Mouse (Mus musculus) liver, embryonic 16.5 days (tissue): ENCODE measurements at regions not wholly inside any gene's neighbourhood (a gene's known extent, or its start where the extent isn't known, plus 50 kb on each side); places are given as distances from the start of the nearest gene placed in this dataset.

Source experiments
- ATAC-seq: fragments of 200-750 bp; cut with Nextera tagmentation; 2 replicates; pipeline ENCODE4 v1.8.0; 2017; ENCODE audit warnings: low read depth, mild to moderate bottlenecking, moderate number of reproducible peaks, moderate library complexity
- H3K27ac ChIP-seq: fragments of 300-500 bp; sonication (generic); 2 replicates; pipeline ENCODE4 v1.5.1; 2014; ENCODE audit warnings: mild to moderate bottlenecking, low read length
- H3K27me3 ChIP-seq: fragments of 300-500 bp; sonication (generic); 2 replicates; pipeline ENCODE4 v1.6.1; 2014; ENCODE audit warnings: low read depth, low read length, mixed read lengths; ENCODE audit not compliant: control insufficient read depth, insufficient read depth
- H3K36me3 ChIP-seq: fragments of 300-500 bp; sonication (generic); 2 replicates; pipeline ENCODE4 v1.6.1; 2014; ENCODE audit warnings: mild to moderate bottlenecking; ENCODE audit not compliant: control insufficient read depth, insufficient read depth
- H3K4me1 ChIP-seq: fragments of 300-500 bp; sonication (generic); 2 replicates; pipeline ENCODE4 v1.6.1; 2014; ENCODE audit warnings: low read depth, low read length, mixed read lengths; ENCODE audit not compliant: control insufficient read depth
- H3K4me2 ChIP-seq: fragments of 300-500 bp; sonication (generic); 2 replicates; pipeline ENCODE4 v1.6.1; 2014; ENCODE audit warnings: low read depth, low read length, mixed read lengths
- H3K4me3 ChIP-seq: fragments of 300-500 bp; sonication (generic); 2 replicates; pipeline ENCODE4 v1.5.1; 2014; ENCODE audit warnings: low read depth, mild to moderate bottlenecking, low read length
- H3K9ac ChIP-seq: fragments of 300-500 bp; sonication (generic); 2 replicates; pipeline ENCODE4 v1.6.1; 2014; ENCODE audit warnings: low read depth, low read length
- H3K9me3 ChIP-seq: fragments of 300-500 bp; sonication (generic); replicated peaks from 2 replicates; pipeline ENCODE4 v1.6.1; 2016; ENCODE audit warnings: low read length; ENCODE audit not compliant: control insufficient read depth
- WGBS: fragments of 180-500 bp; shearing (Covaris S2); extraction: QIAGEN DNeasy Blood & Tissue Kit; methylation state at CpG from one replicate; pipeline ENCODE4 v1.1.7; 2014; ENCODE audit not compliant: insufficient replicate concordance; 5-methylcytosine and 5-hydroxymethylcytosine counted together

- Histone ChIP-seq H3K27me3 (no peaks in the 10 kb centered on the region), H3K9ac (no peak overlapping the region), H3K36me3 (no peaks in the 10 kb centered on the region), H3K9me3 (no peaks in the 10 kb centered on the region), H3K4me1 (no peaks in the 10 kb centered on the region), H3K4me3 (no peak overlapping the region), H3K4me2 (no peak overlapping the region), H3K27ac (no peak overlapping the region)
- 67% methylated on average over 7 of the region's 7 CpGs for WGBS
- ATAC-seq: no peak
Measured at GRCm38 (mm10) chr8:35112591-35113265, 652.9 kb upstream of the Gm19410 start.

GRCm38 (mm10) chr8:35114031-35114430 is 651.6 kb upstream of the Gm19410 start:
- Histone ChIP-seq H3K4me2 (no peak overlapping the region), H3K36me3 (no peaks in the 10 kb centered on the region), H3K9ac (no peak overlapping the region), H3K27me3 (no peaks in the 10 kb centered on the region), H3K27ac (no peak overlapping the region), H3K4me3 (no peak overlapping the region), H3K4me1 (no peaks in the 10 kb centered on the region), H3K9me3 (no peaks in the 10 kb centered on the region)
- ATAC-seq: no peak
- WGBS: 48% methylated on average over 10 of the region's 10 CpGs

DNA sequence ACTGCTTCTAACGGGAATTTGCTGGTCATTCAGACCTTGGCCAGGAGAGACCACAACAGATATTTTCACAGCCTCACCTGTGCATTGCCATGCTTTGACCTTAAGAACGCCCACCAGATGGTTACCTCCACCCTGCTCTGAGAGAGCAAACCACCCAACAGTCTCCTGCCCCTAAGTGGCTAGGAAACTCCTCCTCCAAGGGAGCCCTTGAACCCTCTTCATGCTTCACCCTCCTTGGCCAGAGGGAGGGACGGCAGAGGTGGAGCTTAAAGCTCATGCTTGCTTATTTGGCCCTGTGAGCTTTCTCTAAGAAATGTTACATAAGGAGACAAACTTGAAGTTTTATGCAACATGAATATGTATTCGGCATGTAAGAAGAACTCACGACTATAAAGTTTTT is 645.0 kb upstream of the Gm19410 start:
- no peak overlapping the region for H3K4me2 ChIP-seq
- ATAC-seq: no peak
- 61% methylated on average over 5 of the region's 5 CpGs for WGBS
- no peaks in the 10 kb centered on the region for H3K36me3 ChIP-seq
- H3K9ac ChIP-seq: no peak overlapping the region
- H3K4me1 ChIP-seq: no peaks in the 10 kb centered on the region
- no peaks in the 10 kb centered on the region for H3K9me3 ChIP-seq
- H3K4me3 ChIP-seq: no peak overlapping the region
- no peak overlapping the region for H3K27ac ChIP-seq
- H3K27me3 ChIP-seq: no peaks in the 10 kb centered on the region

DNA sequence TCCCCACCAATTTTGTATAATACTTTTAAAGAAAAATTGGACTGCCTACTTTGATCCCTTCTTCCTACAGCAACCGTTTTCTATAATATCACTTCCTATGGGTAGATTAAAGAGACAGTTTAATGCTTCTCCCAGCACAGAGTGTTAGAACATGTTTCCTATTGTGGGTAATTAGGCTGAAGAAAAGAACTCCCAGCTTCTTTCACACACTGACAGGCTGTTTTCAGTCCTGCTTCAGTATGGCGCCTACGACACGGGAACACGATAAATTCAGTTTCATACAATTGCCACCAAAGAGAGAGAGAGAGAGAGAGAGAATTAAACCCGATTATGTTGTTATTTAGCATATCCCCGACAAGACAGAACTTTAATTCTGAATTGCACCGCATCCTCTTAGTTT is 644.5 kb upstream of the Gm19410 start:
- H3K4me3 ChIP-seq: no peak overlapping the region
- ATAC-seq: no peak
- H3K4me1 ChIP-seq: no peaks in the 10 kb centered on the region
- no peak overlapping the region for H3K4me2 ChIP-seq
- H3K36me3 ChIP-seq: no peaks in the 10 kb centered on the region
- 80% methylated on average over 8 of the region's 8 CpGs for WGBS
- H3K9ac ChIP-seq: no peak overlapping the region
- no peaks in the 10 kb centered on the region for H3K27me3 ChIP-seq
- no peaks in the 10 kb centered on the region for H3K9me3 ChIP-seq
- no peak overlapping the region for H3K27ac ChIP-seq

DNA sequence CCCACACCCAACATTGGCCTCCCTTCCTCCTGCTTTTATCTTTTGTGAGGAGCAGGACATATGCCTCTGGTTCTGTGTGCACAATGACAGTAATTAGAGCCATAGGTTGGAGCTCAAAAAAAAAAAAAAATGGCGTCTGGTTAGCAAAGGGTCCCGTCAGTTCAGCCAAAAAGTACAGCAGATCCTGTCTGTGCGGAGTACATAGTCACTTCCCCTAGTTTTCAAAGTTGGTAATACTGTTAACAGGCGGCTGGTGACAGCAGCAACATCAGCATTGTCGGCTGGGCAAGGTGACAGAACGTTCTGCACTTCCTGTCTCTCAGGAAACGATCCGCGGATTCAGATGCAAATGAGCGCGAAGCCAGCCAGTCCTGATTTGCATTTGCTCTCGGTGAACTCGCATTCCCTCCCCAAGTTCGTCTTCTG is 642.4 kb upstream of the Gm19410 start:
- H3K4me2 ChIP-seq: peak overlapping the region; percentile 28
- no peaks in the 10 kb centered on the region for H3K27me3 ChIP-seq
- H3K36me3 ChIP-seq: no peaks in the 10 kb centered on the region
- 2% methylated on average over 14 of the region's 14 CpGs for WGBS
- no peak overlapping the region for H3K27ac ChIP-seq
- no peaks in the 10 kb centered on the region for H3K4me1 ChIP-seq
- H3K9me3 ChIP-seq: no peaks in the 10 kb centered on the region
- H3K9ac ChIP-seq: no peak overlapping the region
- H3K4me3 ChIP-seq: peak overlapping the region; percentile 8; the same call in 1 of the 2 replicates
- ATAC-seq: no peak

DNA sequence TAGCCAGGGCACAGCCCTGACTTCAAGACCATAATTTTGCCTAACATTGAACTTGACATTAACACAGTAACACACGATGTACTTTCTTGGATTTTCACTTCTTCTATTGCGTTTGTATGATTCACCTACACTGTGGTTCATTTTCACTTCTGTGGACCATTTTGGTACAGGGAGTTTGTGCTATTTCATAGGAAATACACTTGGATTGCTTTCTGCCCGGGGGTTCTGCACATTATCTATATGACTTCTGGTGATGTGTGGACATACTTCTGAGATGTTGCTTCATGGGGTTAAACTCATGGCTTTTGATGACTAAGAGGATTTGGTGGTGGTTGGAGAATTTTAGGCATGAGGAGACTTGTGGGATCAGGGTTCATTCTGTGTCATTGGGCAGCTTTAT is 640.4 kb upstream of the Gm19410 start:
- no peak overlapping the region for H3K27ac ChIP-seq
- H3K4me2 ChIP-seq: no peak overlapping the region
- 59% methylated on average over 3 of the region's 3 CpGs for WGBS
- no peak overlapping the region for H3K9ac ChIP-seq
- H3K27me3 ChIP-seq: no peaks in the 10 kb centered on the region
- no peak overlapping the region for H3K4me3 ChIP-seq
- no peaks in the 10 kb centered on the region for H3K4me1 ChIP-seq
- H3K36me3 ChIP-seq: no peaks in the 10 kb centered on the region
- H3K9me3 ChIP-seq: no peaks in the 10 kb centered on the region
- no peak for ATAC-seq

GRCm38 (mm10) chr8:35132281-35132680 is 633.3 kb upstream of the Gm19410 start:
- Histone ChIP-seq H3K4me1 (no peaks in the 10 kb centered on the region), H3K9me3 (no peaks in the 10 kb centered on the region), H3K36me3 (no peaks in the 10 kb centered on the region), H3K4me3 (no peak overlapping the region), H3K9ac (no peak overlapping the region), H3K27ac (no peak overlapping the region), H3K27me3 (no peaks in the 10 kb centered on the region), H3K4me2 (no peak overlapping the region)
- ATAC-seq: no peak
- 44% methylated on average over 1 of the region's 1 CpGs for WGBS

GRCm38 (mm10) chr8:35135630-35136029 is 630.0 kb upstream of the Gm19410 start:
- H3K36me3 ChIP-seq: no peaks in the 10 kb centered on the region
- no peak overlapping the region for H3K4me2 ChIP-seq
- no peaks in the 10 kb centered on the region for H3K4me1 ChIP-seq
- no peak overlapping the region for H3K27ac ChIP-seq
- H3K27me3 ChIP-seq: no peaks in the 10 kb centered on the region
- H3K4me3 ChIP-seq: no peak overlapping the region
- no peak for ATAC-seq
- H3K9ac ChIP-seq: no peak overlapping the region
- WGBS: 58% methylated on average over 7 of the region's 7 CpGs
- H3K9me3 ChIP-seq: no peaks in the 10 kb centered on the region

DNA sequence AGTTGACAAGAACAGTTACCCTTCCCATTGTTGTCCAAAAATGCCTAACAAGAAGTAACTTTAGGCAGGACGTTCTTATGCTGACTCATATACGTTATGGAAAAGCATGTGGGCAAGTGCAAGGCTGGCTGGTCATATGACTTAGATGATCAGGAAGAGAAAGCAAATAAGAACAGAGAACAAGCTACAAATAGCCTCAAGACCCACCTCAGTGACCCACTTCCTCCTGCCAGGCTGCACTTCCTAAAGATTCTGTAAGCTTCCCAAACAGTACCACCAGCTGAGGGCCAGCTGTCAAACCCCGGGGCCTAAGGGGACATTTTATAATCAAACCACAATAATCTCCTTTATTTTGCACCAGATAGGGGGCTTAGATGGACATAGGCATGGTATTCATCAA is 628.9 kb upstream of the Gm19410 start:
- Histone ChIP-seq H3K4me2 (no peak overlapping the region), H3K4me3 (no peak overlapping the region)
- WGBS: 49% methylated on average over 3 of the region's 3 CpGs

More for the DNA sequence above, 628.9 kb upstream of the Gm19410 start:
- Histone ChIP-seq H3K4me1 (no peaks in the 10 kb centered on the region), H3K27me3 (no peaks in the 10 kb centered on the region), H3K36me3 (no peaks in the 10 kb centered on the region), H3K27ac (no peak overlapping the region), H3K9ac (no peak overlapping the region), H3K9me3 (no peaks in the 10 kb centered on the region)
- ATAC-seq: no peak
